ENCODE assay signal across 8 mouse cellular contexts in genomic region chr7:46033109-46033869, GRCm38 (mm10). TPM values are rescaled to one million over a fixed set of nuclear protein-coding genes. Genes with fewer than 3 reads are reported as not detected.
DNase-seq lines count a peak whose midpoint lies in the region; ATAC-seq and TF ChIP-seq lines count a peak whose summit lies in the region.

Gene Nomo1, plus strand, starts transcription at chr7:46033698.

- peak within 1 kb of the TSS; percentile 96 for H3K9ac ChIP-seq in MEL (ENCODE audit: control insufficient read depth, low read depth, low read length, poor library complexity, severe bottlenecking)
- H3K9ac ChIP-seq in forebrain, postnatal 0 days = peak within 1 kb of the TSS; percentile 71
- peak within 1 kb of the TSS; percentile 67 for H3K9ac ChIP-seq in lung, embryonic 15.5 days

- peak; percentile 60 to 90 (median 84) for TF ChIP-seq CTCF in MEL (IDR thresholded peaks at IDR 0.05 in 2 of 3, conservative IDR thresholded peaks at IDR 0.05 in 1 of 3; ENCODE audit: control insufficient read depth in 1 of 3, insufficient read depth in 1 of 3, low read depth in 2 of 3, low read length in 3 of 3, poor library complexity in 1 of 3, severe bottlenecking in 1 of 3)
- TF ChIP-seq CTCF in cerebellum, adult 2 months (IDR thresholded peaks at IDR 0.05; ENCODE audit: borderline replicate concordance, insufficient read depth, low read depth, low read length) = peak; percentile 80
- peak; percentile 84 for TF ChIP-seq CTCF in forebrain, postnatal 0 days (IDR thresholded peaks at IDR 0.05; ENCODE audit: low read depth)

- peak within 1 kb of the TSS; percentile 84 for H3K27ac ChIP-seq in MEL (ENCODE audit: control insufficient read depth, low read depth, low read length)
- no peak within 1 kb of the TSS for H3K27ac ChIP-seq in cerebellum, adult 2 months (ENCODE audit: insufficient read depth, low read length)
- 0 out of 2 replicates have a peak within 1 kb of the TSS, but pooled peaks have one; percentile 45 for H3K27ac ChIP-seq in forebrain, postnatal 0 days (ENCODE audit: low read depth, low read length)
- H3K27ac ChIP-seq in lung, embryonic 15.5 days = no peak within 1 kb of the TSS

- no peaks in the 10 kb centered on the region for H3K9me3 ChIP-seq in MEL (replicated peaks; ENCODE audit: insufficient read depth, low read length)
- H3K9me3 ChIP-seq in forebrain, postnatal 0 days (ENCODE audit: low read length) = no peaks in the 10 kb centered on the region
- H3K9me3 ChIP-seq in lung, embryonic 15.5 days = no peaks in the 10 kb centered on the region

- peak; percentile 90 to 91; a peak in 3 of 4 replicates for TF ChIP-seq POLR2A in MEL (IDR thresholded peaks at IDR 0.05; ENCODE audit: control insufficient read depth in 1 of 2, insufficient read depth in 1 of 2, low read depth in 1 of 2, low read length in 2 of 2, poor library complexity in 1 of 2)
- TF ChIP-seq POLR2A in cerebellum, adult 2 months (IDR thresholded peaks at IDR 0.05; ENCODE audit: borderline replicate concordance, insufficient read depth, low read length) = peak; percentile 86

- 6% methylated on average over 44 of the region's 44 CpGs for WGBS in cerebellum, adult 2 months
- 5% methylated on average over 43 of the region's 44 CpGs for WGBS in forebrain, postnatal 0 days
- WGBS in lung, embryonic 15.5 days = 6% methylated on average over 27 of the region's 44 CpGs

- H3K4me1 ChIP-seq in MEL (ENCODE audit: control insufficient read depth in 1 of 2, insufficient read depth in 2 of 2, low read length in 2 of 2) = peaks cover 5 to 20% of the 10 kb centered on the region in 2 experiments
- peaks cover 4% of the 10 kb centered on the region; the same call in 1 of the 2 replicates for H3K4me1 ChIP-seq in cerebellum, adult 2 months (ENCODE audit: control insufficient read depth, insufficient read depth, low read length)
- peaks cover 14% of the 10 kb centered on the region for H3K4me1 ChIP-seq in forebrain, postnatal 0 days (ENCODE audit: insufficient read depth)
- H3K4me1 ChIP-seq in lung, embryonic 15.5 days = peaks cover 22% of the 10 kb centered on the region

- TF ChIP-seq EP300 in MEL (IDR thresholded peaks at IDR 0.05; ENCODE audit: low read depth in 1 of 2, low read length in 2 of 2) = no peak; a peak in 1 of 4 replicates

- peak within 1 kb of the TSS; percentile 77 to 90 for H3K4me3 ChIP-seq in MEL (ENCODE audit: control insufficient read depth in 1 of 2, insufficient read depth in 1 of 2, low read depth in 2 of 2, low read length in 2 of 2)
- peak within 1 kb of the TSS; percentile 83 for H3K4me3 ChIP-seq in cerebellum, adult 2 months (replicated peaks; ENCODE audit: insufficient read depth, low read depth, low read length)
- peak within 1 kb of the TSS; percentile 68 for H3K4me3 ChIP-seq in forebrain, postnatal 0 days (ENCODE audit: low read depth, low read length)
- peak within 1 kb of the TSS; percentile 71 for H3K4me3 ChIP-seq in lung, embryonic 15.5 days

- peak within 1 kb of the TSS; percentile 84 for H3K4me2 ChIP-seq in forebrain, postnatal 0 days (ENCODE audit: low read depth)
- H3K4me2 ChIP-seq in lung, embryonic 15.5 days = peak within 1 kb of the TSS; percentile 83

- ATAC-seq in forebrain, postnatal 0 days = peak; percentile 98
- ATAC-seq in lung, embryonic 15.5 days (ENCODE audit: borderline replicate concordance, extremely low read depth, low FRiP score, low TSS enrichment) = peak; percentile 94

- DNase-seq in MEL (ENCODE audit: low read depth, low spot score) = peak; percentile 98
- DNase-seq in cerebellum, adult 2 months = peak; percentile 96 to 97
- DNase-seq in forebrain, postnatal 0 days = peak; percentile 98
- peak; percentile 98 for DNase-seq in heart, postnatal 4 days
- peak; percentile 91 to 96 for DNase-seq in layer of hippocampus, adult 8-10 months (ENCODE audit: low spot score in 2 of 2)
- peak; percentile 92 for DNase-seq in ovary, adult 18-20 months (ENCODE audit: low spot score)
- DNase-seq in thymus, postnatal 0 days (ENCODE audit: low spot score) = peak; percentile 98

- H3K27me3 ChIP-seq in MEL (ENCODE audit: control insufficient read depth in 1 of 2, insufficient read depth in 2 of 2, low read length in 2 of 2) = no peaks in the 10 kb centered on the region
- no peaks in the 10 kb centered on the region for H3K27me3 ChIP-seq in cerebellum, adult 2 months (ENCODE audit: control insufficient read depth, insufficient read depth, low read length)
- no peaks in the 10 kb centered on the region for H3K27me3 ChIP-seq in forebrain, postnatal 0 days (ENCODE audit: insufficient read depth, low read length)
- no peaks in the 10 kb centered on the region for H3K27me3 ChIP-seq in lung, embryonic 15.5 days

- TF ChIP-seq RAD21 in MEL (IDR thresholded peaks at IDR 0.05; ENCODE audit: low read depth, low read length) = no peak

- peaks cover 0 to 15% of the 10 kb centered on the region in 2 experiments; a peak in 3 of 4 replicates for H3K36me3 ChIP-seq in MEL (ENCODE audit: control insufficient read depth in 1 of 2, insufficient read depth in 2 of 2, low read length in 2 of 2)
- peaks cover 6% of the 10 kb centered on the region; the same call in 1 of the 2 replicates for H3K36me3 ChIP-seq in forebrain, postnatal 0 days (ENCODE audit: insufficient read depth)
- H3K36me3 ChIP-seq in lung, embryonic 15.5 days = 0 out of 2 replicates have a peak, but pooled peaks cover 1% of the 10 kb centered on the region

- H3K79me2 ChIP-seq in MEL (ENCODE audit: control insufficient read depth, insufficient read depth, low read length, poor library complexity) = peaks cover 22% of the 10 kb centered on the region

TF ChIP-seq in MEL, 35 proteins besides CTCF, POLR2A, EP300 and RAD21:
- TF ChIP-seq POLR2AphosphoS2 (IDR thresholded peaks at IDR 0.05; ENCODE audit: low read length) (peak; percentile 90), ELF1 (IDR thresholded peaks at IDR 0.05; ENCODE audit: low read depth, low read length) (peak; percentile 68), CHD2 (IDR thresholded peaks at IDR 0.05; ENCODE audit: low read length) (no peak), NRF1 (IDR thresholded peaks at IDR 0.05; ENCODE audit: insufficient read depth, low read depth, low read length, poor library complexity, severe bottlenecking) (peak; percentile 96), TCF12 (IDR thresholded peaks at IDR 0.05; ENCODE audit: low read depth, low read length) (peak; percentile 73; the same call in 1 of the 2 replicates), UBTF (IDR thresholded peaks at IDR 0.05; ENCODE audit: borderline replicate concordance, insufficient read depth, low read depth, low read length) (0 out of 2 replicates have a peak, but pooled peaks have one; percentile 17), BHLHE40 (IDR thresholded peaks at IDR 0.05; ENCODE audit: borderline replicate concordance, low read depth, low read length) (no peak), E2F4 (IDR thresholded peaks at IDR 0.05; ENCODE audit: borderline replicate concordance, low read depth, low read length) (no peak), JUND (IDR thresholded peaks at IDR 0.05; ENCODE audit: low read depth, low read length) (no peak), MYC (IDR thresholded peaks at IDR 0.05; ENCODE audit: low read depth, low read length) (peak; percentile 46; the same call in 1 of the 2 replicates), MAZ (IDR thresholded peaks at IDR 0.05; ENCODE audit: low read depth, low read length) (peak; percentile 55; the same call in 1 of the 2 replicates), NELFE (IDR thresholded peaks at IDR 0.05; ENCODE audit: low read depth, low read length) (peak; percentile 96), ZMIZ1 (IDR thresholded peaks at IDR 0.05; ENCODE audit: low read depth, low read length) (peak; percentile 92), GABPA (IDR thresholded peaks at IDR 0.05; ENCODE audit: low read depth, low read length) (peak; percentile 84; the same call in 1 of the 2 replicates), USF1 (IDR thresholded peaks at IDR 0.05; ENCODE audit: low read depth, low read length) (peak; percentile 31; the same call in 1 of the 2 replicates), HCFC1 (IDR thresholded peaks at IDR 0.05; ENCODE audit: low read depth, low read length) (peak; percentile 90), SIN3A (IDR thresholded peaks at IDR 0.05; ENCODE audit: low read length) (peak; percentile 84), MXI1 (IDR thresholded peaks at IDR 0.05; ENCODE audit: low read depth, low read length) (peak; percentile 93; the same call in 1 of the 2 replicates), TBP (IDR thresholded peaks at IDR 0.05; ENCODE audit: low read depth, low read length) (peak; percentile 69), ETS1 (IDR thresholded peaks at IDR 0.05; ENCODE audit: low read depth, low read length) (no peak; the same call in 1 of the 2 replicates)

RNA-seq across cellular contexts. Expression of gene Nomo1, which starts in this region (rescaled TPM):
- total RNA-seq in MEL (2012; rRNA removed) = 159 and 197 TPM in 2 replicates
- polyA plus RNA-seq in MEL (2012; ENCODE audit: insufficient read depth in 1 of 2, insufficient read length in 2 of 2, low read depth in 1 of 2, low replicate concordance in 2 of 2, missing spikeins in 1 of 2) = 1,000 to 10,000 TPM in 1 of 2 experiments, 100 to 1,000 TPM in 1; 195 to 1,239 TPM
- 98.0 and 99.5 TPM in 2 replicates for polyA plus RNA-seq in cerebellum, adult 2 months (2012; rRNA removed)
- total RNA-seq in forebrain, postnatal 0 days (2014; rRNA removed) = 40.5 and 41.1 TPM in 2 replicates
- 27.3 and 32.9 TPM in 2 replicates for polyA plus RNA-seq in forebrain, postnatal 0 days (2015; fragmentation: Nextera tagmentation; extraction: Ambion mirVana)
- total RNA-seq in heart, postnatal 4 days (2021) = 10 to 100 TPM; 61.0 to 64.7 TPM
- total RNA-seq in layer of hippocampus, adult 8-10 months (2022) = 100 to 1,000 TPM in 3 of 4 experiments, 10 to 100 TPM in 1; 96.7 to 108 (median 105) TPM
- polyA plus RNA-seq in lung, embryonic 15.5 days (2015; fragmentation: Nextera tagmentation; extraction: Ambion mirVana) = 36.9 and 37.3 TPM in 2 replicates
- 24.9 and 29.7 TPM in 2 replicates for polyA plus RNA-seq in thymus, postnatal 0 days (2015; fragmentation: Nextera tagmentation; extraction: Ambion mirVana)

Comparison
In these comparisons a context has a peak if more than half of its experiments do, and no peak if none do; other contexts are left out.
1. H3K27ac ChIP-seq: peak in MEL (single experiment) and forebrain, postnatal 0 days (single experiment); none in cerebellum, adult 2 months (single experiment) and lung, embryonic 15.5 days (single experiment).
2. Peak in every context shown above with its lines, with median percentiles within 50 percentile points of each other: DNase-seq, H3K4me3 ChIP-seq, H3K9ac ChIP-seq and CTCF ChIP-seq.